Mouse (Mus musculus) testis, postnatal 14 days (tissue): ENCODE data around the gene Cd164l2.
A peak's percentile ranks its signal among the peaks of the same experiment; 100 is the strongest.

ENCODE experiments used
- DNase-seq: peaks from one replicate; pipeline ENCODE4 v3.0.0; 2021; ENCODE audit warnings: low spot score

Gene Cd164l2

DNA sequence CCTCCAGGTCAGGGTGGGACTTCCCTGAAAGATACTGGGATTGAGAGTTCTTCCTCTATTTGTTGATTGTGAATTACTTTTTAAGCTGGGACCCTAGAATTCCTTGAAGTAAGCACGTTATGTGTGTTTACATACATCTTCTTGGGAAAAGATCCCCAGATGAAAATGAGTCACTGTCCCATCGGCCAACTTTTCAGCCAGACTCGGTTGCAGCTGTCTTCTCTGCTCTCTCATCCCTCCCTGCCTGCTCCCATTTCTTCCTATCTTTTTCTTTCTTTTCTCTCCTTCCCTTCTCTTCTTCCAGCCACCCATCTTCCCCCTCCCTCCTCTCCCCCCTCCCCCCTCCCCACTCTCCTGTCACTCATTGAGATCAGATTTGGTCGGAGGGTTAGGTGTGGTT is 16.9 kb upstream of the Cd164l2 start:
- DNase-seq = no peak

DNA sequence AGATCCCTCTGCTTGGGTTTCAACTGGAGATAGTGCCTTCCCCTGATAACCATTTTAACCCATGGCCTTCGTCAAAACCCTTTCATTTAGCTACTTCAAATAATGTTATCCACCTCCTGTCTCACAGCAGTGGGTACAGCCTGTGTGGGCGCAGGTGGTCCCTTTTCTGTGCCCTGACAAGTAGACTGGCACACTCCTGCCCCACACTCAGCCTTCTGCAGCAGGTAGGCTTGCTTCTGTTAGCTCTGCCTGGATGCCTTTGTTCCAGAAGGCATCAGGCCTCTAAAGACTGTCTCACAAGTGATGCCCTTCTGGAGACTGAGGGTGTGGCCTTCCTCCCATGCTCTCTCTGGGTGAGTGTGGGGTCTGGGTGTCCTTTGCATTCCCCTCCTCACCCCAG is 15.8 kb upstream of the Cd164l2 start:
- no peak for DNase-seq

DNA sequence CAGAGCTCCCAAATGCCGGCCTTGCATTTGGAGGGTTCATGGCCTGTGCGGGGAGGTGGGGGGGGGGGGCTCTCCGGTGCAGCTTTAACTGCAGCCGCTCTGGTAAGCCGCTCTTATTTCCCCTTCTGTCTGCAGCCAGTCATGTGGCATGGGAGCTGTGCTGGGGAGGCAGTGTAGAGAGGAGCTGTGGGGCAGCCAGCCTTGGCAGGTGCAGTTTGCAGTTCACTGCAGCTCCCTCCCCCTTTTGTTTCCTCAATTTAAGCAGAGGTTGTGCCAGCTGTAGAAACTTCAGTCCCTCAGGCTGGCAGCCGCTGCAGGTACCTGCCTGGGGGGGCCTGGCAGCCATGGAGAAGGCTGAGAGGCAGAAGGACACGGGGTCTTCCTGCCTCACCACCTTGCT is 15.1 kb upstream of the Cd164l2 start:
- DNase-seq = no peak

DNA sequence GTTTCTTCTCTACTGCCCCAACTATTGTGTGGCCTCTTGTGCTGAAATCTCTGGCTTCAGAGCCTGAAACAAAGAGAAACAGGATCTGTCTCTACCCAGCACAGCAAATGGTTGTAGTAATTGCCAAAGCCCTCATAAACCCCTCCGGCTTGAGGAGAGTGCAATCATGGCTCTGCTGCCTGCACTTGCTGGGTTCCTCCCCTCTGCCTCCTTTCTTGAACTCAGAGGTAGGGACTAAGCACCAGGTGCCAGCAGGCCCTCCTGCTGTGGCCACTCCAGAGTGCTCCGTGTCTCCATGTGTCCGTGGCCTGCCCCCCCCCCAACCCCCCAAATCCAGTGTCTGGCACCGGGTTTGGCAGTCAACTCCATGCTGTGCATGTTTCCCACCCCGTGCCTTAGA is 14.6 kb upstream of the Cd164l2 start:
- DNase-seq = no peak

DNA sequence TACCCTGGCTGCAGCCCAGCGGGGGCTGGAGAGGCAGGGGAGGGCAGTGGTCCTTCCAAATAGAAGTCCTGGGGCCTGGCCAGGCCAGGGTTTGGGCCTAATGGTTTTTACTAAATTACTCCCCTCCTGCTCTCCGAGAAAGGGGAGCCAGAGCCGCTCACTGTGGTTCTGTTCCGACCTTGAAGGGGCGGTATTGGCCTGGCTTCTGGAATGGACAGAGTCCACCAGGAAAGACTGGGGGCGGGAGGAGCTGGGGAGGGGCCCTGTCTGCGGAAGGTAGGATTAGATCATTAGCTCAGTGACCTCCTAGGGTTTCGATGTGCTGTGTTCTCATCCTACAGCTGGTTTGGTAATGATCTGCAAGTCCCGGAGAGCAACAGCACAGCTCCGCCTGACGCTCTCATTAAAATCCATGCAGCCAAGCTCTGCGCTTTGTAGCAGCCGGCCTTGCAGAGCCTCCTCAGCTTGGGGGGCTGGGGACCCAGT is 14.1 kb upstream of the Cd164l2 start:
- peak; percentile 59 for DNase-seq

DNA sequence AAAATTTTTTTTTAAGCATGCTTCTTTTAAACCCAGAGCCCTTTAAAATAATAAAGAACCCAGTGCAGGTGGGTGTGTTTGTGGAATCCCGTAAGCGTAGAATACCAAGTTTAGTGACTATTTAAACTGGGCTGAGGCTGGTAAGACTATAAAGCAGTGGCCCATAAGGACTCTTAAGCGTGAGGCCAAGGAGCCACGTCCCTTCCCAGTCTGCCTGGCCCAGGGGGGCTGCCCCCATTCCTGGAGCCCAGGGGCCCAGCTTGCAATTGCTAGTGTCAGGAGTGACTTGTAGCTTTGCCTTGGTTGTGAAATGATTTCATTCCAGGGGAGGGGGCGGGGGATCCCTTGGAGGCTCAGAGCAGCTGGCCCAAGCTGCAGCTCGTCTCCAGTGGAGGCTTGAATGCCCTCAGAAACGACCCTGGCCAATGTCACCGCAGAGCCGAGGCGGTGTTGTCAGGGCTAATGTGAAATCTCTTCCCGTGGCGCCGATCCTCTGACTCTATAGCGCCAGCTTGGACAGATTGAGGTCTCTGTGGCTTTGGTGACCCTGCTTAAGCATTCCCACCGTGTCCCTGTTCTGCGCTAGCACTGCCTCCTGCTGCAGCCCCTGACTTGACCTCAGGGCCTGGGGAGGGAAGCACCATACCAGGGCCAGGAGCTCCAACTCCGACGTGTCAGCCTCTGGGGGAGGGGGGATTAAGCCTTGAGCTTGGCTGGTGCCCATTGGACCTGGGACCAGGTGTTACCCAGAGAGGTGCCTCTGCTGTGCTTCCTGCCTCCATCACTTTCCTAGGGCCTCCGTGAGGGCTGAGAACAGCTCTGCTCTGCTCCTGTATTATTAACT is 13.4 kb upstream of the Cd164l2 start:
- DNase-seq = no peak

DNA sequence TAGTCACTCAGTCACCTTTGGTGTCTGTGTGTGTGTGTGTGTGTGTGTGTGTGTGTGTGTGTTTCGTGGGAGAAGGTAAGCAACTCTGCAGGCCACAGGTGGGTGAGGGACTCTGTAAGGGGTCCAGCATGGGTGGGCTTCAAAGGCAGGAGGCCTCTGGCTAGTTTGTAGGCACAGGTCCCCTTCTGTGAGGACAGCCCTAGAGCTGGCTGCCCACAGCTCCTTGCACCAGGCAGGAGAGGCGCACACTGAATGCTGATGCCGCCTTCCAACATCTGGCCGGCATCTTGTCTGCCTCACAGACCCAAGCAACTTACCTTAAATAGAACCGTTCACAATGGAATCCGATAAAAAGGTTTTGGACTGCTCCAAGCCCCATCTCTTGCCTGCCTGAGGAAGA is 12.2 kb upstream of the Cd164l2 start:
- no peak for DNase-seq

DNA sequence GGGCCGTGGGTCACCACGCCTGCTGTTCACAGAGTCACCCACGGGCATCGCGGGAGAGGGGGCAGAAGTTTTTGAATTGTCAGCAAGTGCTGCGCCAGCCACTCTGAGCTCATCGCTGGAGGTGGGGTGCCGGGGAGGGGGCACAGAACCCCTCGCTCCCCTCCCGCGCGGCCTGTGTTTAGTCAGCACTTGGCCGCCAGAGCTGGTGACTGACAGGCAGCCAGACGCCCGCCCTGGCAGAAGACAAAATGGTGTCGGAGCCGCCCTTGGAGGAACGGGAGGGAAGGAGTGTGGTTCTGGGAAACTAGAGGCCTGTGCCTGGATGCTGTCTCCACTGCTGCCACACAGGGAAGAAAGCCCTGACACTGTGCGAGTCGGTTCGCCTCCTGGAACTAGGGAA is 11.6 kb upstream of the Cd164l2 start:
- DNase-seq = no peak

DNA sequence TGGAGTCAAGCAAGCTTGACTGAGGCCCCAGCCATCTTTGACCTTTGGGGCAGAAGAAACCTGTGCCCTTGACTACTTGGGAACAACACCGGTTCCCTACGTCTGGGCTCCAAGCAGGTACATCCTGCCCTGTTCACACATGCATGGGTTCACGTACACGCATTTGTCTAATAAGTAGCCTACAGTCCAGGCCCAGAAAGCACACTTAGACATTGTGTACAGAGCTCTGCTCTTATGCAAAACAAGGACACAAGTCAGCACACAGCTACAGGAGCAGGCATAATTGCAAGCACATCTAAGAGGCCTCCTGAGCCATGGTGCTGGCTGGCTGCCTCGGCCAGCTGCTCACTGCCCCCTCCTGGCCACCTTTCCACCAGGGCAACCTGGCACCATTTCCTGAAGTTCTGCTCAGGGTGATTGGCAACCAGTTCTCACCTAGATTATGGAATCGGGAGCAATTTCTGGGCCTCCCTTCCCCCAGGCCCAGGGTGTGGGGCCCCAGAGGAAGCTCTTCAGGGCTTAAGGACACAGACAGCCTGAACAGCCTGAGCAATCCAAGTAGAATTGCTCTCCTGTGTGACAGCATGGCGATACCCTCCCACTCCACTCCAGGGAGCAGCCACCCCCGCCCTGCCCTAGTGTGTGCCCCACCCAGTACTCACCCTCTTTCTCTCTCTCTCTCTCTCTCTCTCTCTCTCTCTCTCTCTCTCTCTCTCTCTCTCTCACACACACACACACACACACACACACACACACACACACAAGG is 10.7 kb upstream of the Cd164l2 start:
- no peak for DNase-seq

DNA sequence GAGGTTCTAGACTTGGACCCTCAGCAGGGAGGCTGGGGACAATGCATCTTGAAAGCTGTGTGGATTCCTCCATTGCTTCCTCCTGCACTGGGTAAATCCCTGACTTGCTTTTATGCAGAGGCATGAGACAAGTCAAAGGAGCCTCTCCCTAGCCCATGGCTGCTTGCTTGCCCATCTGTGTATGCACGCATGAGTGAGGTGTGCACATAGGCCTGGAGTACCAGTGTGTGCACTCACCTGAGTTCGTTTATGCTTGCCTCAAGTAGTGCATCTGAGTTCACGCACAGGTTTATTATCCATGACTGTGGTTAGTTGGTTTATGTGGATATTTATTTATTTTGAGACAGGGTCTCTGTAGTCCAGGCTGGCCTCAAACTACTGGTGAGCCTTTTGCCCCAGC is 9.7 kb upstream of the Cd164l2 start:
- no peak for DNase-seq

DNA sequence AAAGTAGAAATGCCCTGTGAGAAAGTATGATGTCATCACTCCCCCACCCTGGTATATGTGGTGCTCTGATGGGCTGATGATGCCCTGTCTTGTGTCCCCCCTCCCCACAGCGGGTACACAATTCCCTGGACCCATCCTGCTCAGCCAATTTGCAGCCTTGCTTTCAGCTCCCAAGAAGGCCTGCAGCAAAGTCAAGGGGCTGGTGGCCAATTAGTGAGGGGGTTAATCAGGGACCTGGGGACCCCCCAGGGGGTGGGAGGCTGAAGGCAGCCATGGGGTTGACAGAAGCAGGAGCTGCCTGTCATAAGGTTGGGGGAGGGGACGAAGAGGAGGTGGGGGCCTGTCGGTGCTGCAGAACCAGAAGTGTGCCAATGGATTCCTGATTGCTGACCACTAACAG is 8.3 kb upstream of the Cd164l2 start:
- no peak for DNase-seq

DNA sequence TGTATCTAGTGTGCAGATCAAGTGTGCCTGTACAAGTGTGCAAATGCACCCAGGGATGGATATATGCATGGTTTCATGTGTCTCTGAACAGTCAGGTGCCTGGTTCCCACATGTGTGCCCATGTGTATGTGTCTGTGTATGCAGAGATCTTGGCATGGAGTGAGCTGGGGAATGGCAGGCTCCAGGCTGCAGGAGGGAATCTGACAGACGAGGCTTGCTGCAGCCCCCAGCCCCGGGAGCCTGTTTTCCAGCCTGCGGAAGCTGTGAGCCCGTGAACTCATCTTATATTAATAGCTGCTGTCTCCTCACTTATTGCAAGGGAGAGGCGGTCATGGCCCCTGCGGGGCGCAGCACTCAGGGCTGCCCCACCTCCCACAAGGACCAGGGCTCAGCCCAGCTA is 7.6 kb upstream of the Cd164l2 start:
- no peak for DNase-seq

DNA sequence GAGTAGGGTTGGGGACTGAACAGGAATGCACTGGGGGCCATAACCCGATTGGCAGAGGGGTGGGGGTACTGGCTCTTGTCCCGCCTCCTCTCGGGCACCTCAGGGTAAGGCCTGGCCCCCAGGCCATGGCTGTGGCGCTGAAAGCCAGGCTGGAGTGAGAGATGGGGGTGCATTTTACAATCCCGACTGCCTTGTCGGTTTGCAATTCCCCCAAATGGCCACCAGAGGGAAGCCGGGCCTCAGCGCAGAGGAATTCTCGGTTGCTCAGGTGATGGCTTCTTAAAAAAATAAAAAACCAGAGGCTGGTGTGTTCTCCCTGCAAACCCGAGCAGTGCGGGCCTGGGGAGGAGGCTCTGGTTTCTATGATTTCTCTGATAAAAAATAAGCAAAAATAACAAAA is 2.6 kb upstream of the Cd164l2 start:
- no peak for DNase-seq

DNA sequence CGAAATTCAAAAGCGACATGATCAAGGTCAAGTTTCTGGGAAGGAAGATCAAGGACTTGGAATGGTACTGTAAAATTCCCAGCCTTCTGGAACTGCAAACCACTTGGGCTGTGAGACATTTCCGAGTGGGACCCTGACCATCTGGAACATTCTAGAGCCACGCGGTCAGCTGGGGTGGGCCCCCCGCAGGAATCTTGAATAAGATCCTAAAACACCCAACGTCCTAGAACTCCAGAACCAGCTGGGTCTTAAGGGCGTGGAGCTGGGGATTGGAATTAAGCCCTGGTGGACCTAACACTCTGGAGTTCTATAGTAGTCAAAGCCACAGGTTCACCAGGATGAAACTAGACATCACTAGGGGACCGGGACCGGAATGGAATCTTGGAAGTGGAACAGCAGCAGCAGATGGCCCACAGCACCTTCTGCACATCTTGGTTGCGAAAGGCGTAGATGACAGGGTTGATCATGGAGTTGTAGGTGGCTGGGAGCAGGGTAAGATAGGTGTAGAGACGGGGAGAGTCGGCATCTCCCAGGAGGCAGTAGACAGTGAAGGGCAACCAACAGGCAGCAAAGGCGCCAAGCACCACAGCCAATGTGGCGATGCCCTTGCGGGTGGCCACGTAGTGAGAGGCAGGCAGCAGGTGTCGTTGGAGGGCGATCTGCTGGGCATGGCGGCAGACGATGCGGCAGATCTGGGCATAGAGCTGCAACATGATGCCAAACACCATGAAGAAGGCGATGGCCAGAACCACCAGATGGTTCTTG is 1.7 kb upstream of the Cd164l2 start:
- no peak for DNase-seq

DNA sequence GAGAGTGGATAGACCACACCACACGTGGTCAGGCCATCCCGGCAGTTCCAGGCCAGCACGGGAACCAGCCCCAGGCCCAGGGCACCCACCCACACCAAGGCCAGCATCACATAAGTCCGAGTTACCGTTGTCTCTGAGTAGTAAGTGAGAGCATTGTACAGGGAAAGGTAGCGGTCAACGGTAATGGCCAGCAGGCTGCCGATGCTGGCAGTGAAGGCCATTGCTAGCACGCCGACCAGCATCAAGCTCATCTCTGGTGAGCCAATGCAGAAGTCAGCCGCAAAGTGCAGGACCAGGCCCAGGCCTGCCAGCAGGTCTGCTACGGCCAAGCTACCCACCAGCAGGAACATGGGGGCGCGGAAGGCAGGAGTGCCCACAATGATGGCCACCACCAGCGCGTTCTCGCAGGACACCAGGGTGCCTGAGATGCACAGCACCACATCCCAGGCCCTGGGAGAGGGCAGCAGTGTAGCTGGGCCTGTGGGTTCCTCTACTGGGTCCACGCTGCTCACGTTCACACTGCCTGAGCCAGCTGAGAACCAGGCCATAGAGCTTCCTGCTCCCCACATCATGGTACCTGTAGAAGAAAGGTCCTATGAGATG is 1.0 kb upstream of the Cd164l2 start:
- DNase-seq = no peak

DNA sequence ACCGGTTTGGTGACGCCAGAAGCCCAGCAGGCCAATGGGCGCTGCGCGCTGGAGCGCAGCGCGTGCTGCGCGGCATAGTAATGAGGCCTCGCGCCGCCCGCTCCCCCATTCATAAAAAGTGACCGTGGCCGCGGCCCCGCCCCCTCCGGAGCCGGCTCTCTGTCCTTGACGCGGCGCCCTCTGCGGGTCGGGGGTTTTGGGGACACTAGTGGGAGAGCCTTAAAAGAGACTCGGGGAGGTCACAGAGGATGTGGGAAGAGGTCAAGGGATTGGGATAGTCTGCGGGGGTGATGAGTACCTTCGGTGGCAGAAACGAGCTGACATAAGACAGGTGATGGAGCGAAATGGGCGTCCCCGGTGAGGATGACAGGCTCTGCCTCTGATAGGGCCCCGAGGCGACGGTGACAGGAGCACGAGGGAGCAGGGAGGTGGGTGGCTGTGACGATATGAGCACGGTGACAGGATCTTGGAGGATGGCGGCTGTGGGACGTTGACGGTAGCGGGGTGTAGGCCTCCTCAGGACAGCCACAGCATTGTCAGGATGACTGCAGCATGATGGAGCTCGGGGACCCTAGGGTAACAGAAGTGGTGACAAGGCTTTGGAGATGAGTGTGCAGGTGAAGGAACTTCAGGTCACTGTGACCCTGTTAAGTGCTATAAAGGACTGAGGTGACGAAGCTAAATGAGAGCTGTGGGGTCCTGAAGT is 784 bp downstream of the Cd164l2 start:
- DNase-seq = peak; percentile 81

DNA sequence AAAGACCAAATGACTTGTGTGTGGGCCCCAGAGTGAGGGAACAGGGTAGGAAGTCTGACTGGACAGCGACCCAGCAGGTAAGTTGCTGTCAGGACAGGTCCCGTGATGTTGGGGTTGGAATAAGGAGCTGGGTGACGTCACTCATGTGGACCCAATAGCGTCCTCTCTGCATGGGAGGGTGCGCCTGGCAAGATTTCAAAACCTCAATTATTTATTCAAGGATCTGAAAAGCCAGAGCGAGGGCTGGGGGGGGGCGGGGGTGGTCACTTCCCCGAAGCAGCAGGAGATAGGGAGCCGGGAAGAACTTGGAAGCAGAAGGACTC is 1.3 kb downstream of the Cd164l2 start:
- DNase-seq = no peak

DNA sequence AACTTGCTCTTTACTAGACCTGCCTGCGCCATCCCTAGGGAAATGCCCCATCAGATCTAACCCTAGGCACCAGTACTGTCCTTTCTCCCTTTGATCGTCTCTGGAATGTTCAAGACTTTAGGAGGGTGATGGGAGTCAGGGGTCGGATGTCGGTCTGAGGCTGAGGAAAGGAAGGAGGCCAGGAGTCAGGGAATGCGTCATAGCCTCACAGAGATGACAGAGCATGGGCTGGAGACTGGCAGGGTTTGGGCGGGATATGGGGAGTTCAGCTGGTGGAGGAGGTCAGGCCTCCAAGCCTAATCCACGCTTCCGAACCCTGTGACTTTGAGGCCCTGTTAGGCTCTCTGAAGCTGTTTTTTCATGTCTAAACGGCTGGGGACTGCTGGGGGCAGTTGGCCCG is 1.7 kb downstream of the Cd164l2 start:
- DNase-seq = no peak

DNA sequence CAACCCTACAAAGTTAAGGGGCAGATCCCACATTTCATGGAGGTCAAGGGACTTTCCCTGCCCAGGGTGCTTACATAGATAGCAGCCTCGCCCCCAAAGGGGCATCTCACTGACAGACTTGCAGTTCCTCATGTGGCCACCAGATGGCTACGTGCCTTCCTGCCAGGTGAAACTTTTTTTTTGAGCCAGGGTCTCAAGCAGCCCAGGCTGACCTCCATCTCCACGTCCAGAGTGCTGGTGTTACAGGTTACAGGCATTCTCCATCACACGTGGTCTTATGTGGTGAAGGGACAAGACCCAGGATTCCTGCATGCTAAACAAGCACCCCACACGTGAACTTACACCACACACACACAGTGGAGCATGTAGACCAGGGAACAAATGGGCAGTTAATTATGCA is 5.7 kb downstream of the Cd164l2 start:
- DNase-seq = peak; percentile 66

DNA sequence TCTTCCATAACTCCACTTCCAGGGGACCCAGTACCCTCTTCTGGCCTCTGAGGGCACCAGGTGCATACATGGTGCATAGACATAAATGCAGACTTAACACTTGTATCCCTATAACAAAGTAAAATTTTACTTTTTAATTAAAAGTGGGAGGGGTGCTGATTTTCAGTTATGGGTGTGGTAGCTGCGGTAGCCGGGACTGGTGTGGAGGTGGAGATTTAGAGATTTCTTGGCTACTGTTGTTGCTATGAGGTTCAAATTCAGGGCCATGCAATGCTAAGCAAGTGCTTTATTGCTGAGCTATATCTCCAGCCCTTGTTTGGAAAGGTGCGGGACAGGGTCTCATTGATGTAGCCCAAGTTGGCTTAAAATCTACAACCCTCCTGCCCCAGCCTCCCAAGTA is 6.8 kb downstream of the Cd164l2 start:
- no peak for DNase-seq

DNA sequence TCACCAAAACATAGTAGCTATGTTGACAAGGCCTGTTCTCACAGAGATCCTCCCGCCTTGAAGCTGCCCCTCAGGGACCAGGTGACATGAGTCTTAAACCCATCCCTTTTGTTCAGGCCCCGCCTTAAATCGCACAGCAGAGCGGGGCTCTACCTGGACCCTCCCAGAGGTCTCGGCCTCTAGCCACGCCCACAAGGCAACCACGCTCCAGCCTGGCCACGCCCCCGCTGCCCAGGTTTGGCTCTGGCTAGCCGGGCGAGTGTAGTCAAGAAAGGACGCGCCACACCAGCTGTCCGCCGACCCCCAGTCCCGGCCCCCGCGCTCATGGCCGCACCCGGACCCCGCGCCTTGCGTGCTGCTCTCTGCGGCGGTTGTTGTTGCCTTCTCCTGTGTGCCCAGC is 8.7 kb downstream of the Cd164l2 start:
- peak; percentile 55 for DNase-seq

DNA sequence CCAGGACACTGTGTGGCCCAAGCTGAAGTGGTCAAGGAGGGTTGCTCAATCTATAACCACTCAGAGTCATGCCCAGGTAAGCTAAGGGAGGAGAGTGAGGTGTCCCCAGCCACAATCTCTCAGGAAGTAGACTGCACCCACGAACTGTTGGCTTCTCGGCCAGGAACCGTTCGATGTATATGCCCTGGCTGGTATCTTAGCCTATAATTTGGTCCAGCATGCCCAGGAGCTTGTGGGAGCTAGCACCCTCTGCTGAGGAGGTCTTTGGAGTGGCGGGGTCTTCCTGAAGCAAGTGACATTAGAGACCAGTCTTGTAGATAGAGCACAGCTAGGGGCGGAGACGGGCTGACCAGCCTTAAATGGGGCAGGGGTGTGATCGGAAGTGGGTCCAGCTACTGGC is 9.8 kb downstream of the Cd164l2 start:
- no peak for DNase-seq
